Mouse (Mus musculus) adrenal gland, postnatal 25 days (tissue): ENCODE results near the gene Ppm1j. TPM values are rescaled to one million over a fixed set of nuclear protein-coding genes. Genes with fewer than 3 reads are reported as not detected.

ENCODE experiments used
- DNase-seq: peaks from one replicate; pipeline ENCODE4 v3.0.0; 2021; ENCODE audit warnings: mixed read lengths
- total RNA-seq: library from RNA; stranded (reverse); gene quantifications from 2 replicates; pipeline ENCODE4 v1.2.3, GENCODE M21; 2021

Gene Ppm1j
- total RNA-seq, 1 experiment from 2014 or later, result 3.6 TPM

GRCm38 (mm10) chr3:104783971-104784500, 3.2 kb downstream of the Ppm1j start:
- no peak for DNase-seq

- no peak for DNase-seq
Measured at GRCm38 (mm10) chr3:104785284-104785683, 4.4 kb downstream of the Ppm1j start.

- no peak for DNase-seq
Measured at GRCm38 (mm10) chr3:104788075-104788474, 7.2 kb downstream of the Ppm1j start, which contains the start of gene Rhoc. Rhoc (plus strand) TSS chr3:104788375.

- peak; percentile 89 for DNase-seq
Measured at GRCm38 (mm10) chr3:104788561-104789311, 7.9 kb downstream of the Ppm1j start.

- DNase-seq, result no peak
Measured at GRCm38 (mm10) chr3:104789312-104789605, 8.4 kb downstream of the Ppm1j start.

- DNase-seq, result peak; percentile 51
Measured at GRCm38 (mm10) chr3:104789822-104790221, 9.0 kb downstream of the Ppm1j start.

- DNase-seq, result no peak
Measured at GRCm38 (mm10) chr3:104790401-104790937, 9.6 kb downstream of the Ppm1j start.

GRCm38 (mm10) chr3:104791017-104791416, 10.2 kb downstream of the Ppm1j start:
- DNase-seq, result no peak

GRCm38 (mm10) chr3:104791671-104792070, 10.8 kb downstream of the Ppm1j start:
- DNase-seq, result no peak

- no peak for DNase-seq
Measured at GRCm38 (mm10) chr3:104792360-104793270, 11.8 kb downstream of the Ppm1j start.

- peak; percentile 88 for DNase-seq
Measured at GRCm38 (mm10) chr3:104793871-104794828, 13.3 kb downstream of the Ppm1j start.

GRCm38 (mm10) chr3:104794953-104795470, 14.2 kb downstream of the Ppm1j start:
- no peak for DNase-seq

GRCm38 (mm10) chr3:104795661-104796340, 14.9 kb downstream of the Ppm1j start:
- no peak for DNase-seq

- no peak for DNase-seq
Measured at GRCm38 (mm10) chr3:104796430-104797082, 15.7 kb downstream of the Ppm1j start.

GRCm38 (mm10) chr3:104800681-104801080, 19.8 kb downstream of the Ppm1j start:
- DNase-seq, result no peak

- DNase-seq, result no peak
Measured at GRCm38 (mm10) chr3:104801481-104801880, 20.6 kb downstream of the Ppm1j start.

GRCm38 (mm10) chr3:104804312-104804711, 23.5 kb downstream of the Ppm1j start:
- DNase-seq, result no peak

- no peak for DNase-seq
Measured at GRCm38 (mm10) chr3:104805539-104805938, 24.7 kb downstream of the Ppm1j start.

GRCm38 (mm10) chr3:104811752-104812151, 30.9 kb downstream of the Ppm1j start:
- DNase-seq, result no peak

- DNase-seq, result no peak
Measured at GRCm38 (mm10) chr3:104812254-104812653, 31.4 kb downstream of the Ppm1j start.
